Mouse (Mus musculus) lung, adult 2 months (tissue): ENCODE data around the gene Olfr15.

ENCODE experiments used
- CTCF ChIP-seq: fragments of 200-500 bp; IDR thresholded peaks from 2 replicates; pipeline ENCODE4 v1.5.1; 2011; ENCODE audit warnings: mild to moderate bottlenecking, low read length, control low read depth; ENCODE audit not compliant: insufficient read depth
- POLR2A ChIP-seq: fragments of 200-500 bp; IDR thresholded peaks from 2 replicates; pipeline ENCODE4 v1.6.1; 2011; ENCODE audit warnings: low read depth, mild to moderate bottlenecking, control low read depth, low read length, borderline replicate concordance; ENCODE audit errors: extremely low read depth

- TF ChIP-seq CTCF = no peak
- TF ChIP-seq POLR2A = no peak
Measured at GRCm38 (mm10) chr16:3885065-3885670, 54.5 kb downstream of the Olfr15 start.
